ENCODE assay signal across 14 mouse cellular contexts in genomic region chr9:117805812-117806211, GRCm38 (mm10).
"Had no signal": no experiment of that assay in that cellular context is flagged by ENCODE, and none has a peak within 500 bp of the region (broad histone marks: within the 10 kb centered on the region; RNA-seq: fewer than 3 reads in every experiment).

No protein-coding gene starts in this region.

- H3K4me2 ChIP-seq: limb, embryonic 12.5 days; limb, embryonic 15.5 days; liver, embryonic 11.5 days; lung, embryonic 14.5 days; midbrain, embryonic 13.5 days had no signal

- H3K9ac ChIP-seq: limb, embryonic 12.5 days; limb, embryonic 15.5 days; liver, embryonic 14.5 days; liver, postnatal 0 days; lung, embryonic 14.5 days; midbrain, embryonic 13.5 days had no signal

- H3K36me3 ChIP-seq: limb, embryonic 12.5 days; limb, embryonic 15.5 days; midbrain, embryonic 13.5 days had no signal

- H3K27me3 ChIP-seq: limb, embryonic 12.5 days; limb, embryonic 15.5 days; midbrain, embryonic 13.5 days had no signal

- H3K9me3 ChIP-seq: limb, embryonic 12.5 days; limb, embryonic 15.5 days; midbrain, embryonic 13.5 days had no signal

- H3K4me1 ChIP-seq: limb, embryonic 12.5 days; limb, embryonic 15.5 days; midbrain, embryonic 13.5 days had no signal

- ATAC-seq: liver, postnatal 0 days; lung, postnatal 0 days; midbrain, embryonic 13.5 days; midbrain, embryonic 16.5 days had no signal

- DNase-seq: kidney, adult 9 months; kidney, postnatal 14 days; left cerebral cortex, postnatal 4 days; liver, postnatal 0 days; lung, embryonic 14.5 days; thymus, postnatal 25 days had no signal

- H3K4me3 ChIP-seq: limb, embryonic 12.5 days; limb, embryonic 15.5 days; midbrain, embryonic 13.5 days had no signal

- H3K27ac ChIP-seq: limb, embryonic 12.5 days; limb, embryonic 15.5 days; liver, embryonic 14.5 days; macrophage; midbrain, embryonic 13.5 days had no signal
